Mouse (Mus musculus) C2C12 (cell line): ENCODE data around the gene Scamp4.

ENCODE experiments used
- CEBPB ChIP-seq: IDR thresholded peaks from one replicate; pipeline ENCODE4 v1.6.1; 2011; ENCODE audit warnings: low read depth, mild to moderate bottlenecking, control low read depth, moderate library complexity
- CTCF ChIP-seq: IDR thresholded peaks from one replicate; pipeline ENCODE4 v1.5.1; 2011; ENCODE audit not compliant: control insufficient read depth, insufficient read depth, insufficient read length
- MAX ChIP-seq: IDR thresholded peaks from one replicate; pipeline ENCODE4 v1.6.1; 2011; ENCODE audit warnings: mild to moderate bottlenecking, control low read depth
- MYOD1 ChIP-seq: IDR thresholded peaks from one replicate; pipeline ENCODE4 v1.6.1; 2011; ENCODE audit warnings: low read depth; ENCODE audit not compliant: control insufficient read depth, insufficient read length

DNA sequence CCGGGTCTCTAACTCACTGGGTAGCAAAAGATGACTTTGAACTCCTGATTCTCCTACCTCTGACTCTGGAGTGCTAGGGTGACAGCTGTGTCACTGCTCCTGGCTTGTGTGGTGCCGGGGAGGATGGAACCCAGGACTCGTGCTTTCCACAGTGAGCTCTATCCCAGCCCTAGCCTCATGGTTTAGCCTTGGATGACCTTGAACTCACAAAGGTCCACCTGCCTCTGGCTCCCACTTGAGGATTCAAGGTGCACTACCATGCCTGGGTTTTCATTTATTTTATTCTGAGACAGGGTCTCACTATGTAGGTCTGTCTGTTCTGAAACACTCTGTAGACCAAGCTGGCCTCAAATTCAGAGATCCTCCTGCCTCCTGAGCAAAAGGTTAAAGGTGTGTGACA, 11.1 kb downstream of the Scamp4 start:
- TF ChIP-seq CTCF (no peak), MAX (no peak), CEBPB (no peak), MYOD1 (no peak)
